Mouse (Mus musculus) retina, embryonic 14.5 days (tissue): Measurements from ENCODE around the gene Nes.
A peak's percentile ranks its signal among the peaks of the same experiment; 100 is the strongest.

Experiments
- DNase-seq: peaks from one replicate; pipeline ENCODE4 v3.0.0-alpha.2; 2015; ENCODE audit warnings: low spot score

The Nes gene

DNA sequence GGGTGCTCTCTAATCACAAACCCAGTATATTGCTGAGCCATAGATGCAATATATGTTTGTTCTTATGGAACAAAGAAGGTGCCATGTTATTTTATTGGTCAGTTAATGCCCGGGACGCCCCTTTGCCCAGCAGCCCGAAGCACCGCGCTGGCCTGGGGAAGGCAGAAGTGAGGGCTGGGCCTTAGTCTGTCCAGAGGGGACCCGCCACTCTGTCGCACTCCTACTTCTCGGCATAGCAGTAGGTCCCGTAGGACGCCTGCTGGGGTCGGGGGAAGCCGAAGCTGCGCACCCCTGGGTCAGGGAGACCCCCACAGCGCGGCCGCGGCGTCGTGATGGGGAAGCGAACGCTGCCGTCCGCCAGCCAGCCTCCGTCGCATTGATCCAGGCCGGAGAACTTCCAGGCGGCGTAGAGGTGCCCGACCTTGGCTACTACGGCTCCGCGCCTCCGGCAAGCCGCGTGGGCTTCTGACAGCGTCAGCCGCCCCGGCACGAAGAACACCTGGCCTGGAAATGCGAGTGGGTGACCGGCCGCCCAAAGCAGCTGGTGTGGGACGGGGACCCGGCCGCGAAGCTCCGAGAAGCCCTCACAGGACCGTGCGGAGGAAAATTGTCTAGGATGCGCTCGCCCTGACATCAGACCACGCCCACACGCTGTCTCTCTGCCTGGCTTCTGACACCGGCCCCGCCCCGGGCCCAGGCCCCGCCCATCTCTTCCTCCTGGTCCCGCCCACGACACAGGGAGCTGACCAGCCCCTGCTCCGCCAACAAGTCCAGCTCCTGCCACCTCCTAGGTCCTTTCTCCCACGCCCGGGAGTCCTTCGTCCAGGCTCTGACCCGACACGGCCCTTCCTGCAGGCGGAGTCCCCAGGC, 51.7 kb downstream of the Nes start:
- peak; percentile 95 for DNase-seq

DNA sequence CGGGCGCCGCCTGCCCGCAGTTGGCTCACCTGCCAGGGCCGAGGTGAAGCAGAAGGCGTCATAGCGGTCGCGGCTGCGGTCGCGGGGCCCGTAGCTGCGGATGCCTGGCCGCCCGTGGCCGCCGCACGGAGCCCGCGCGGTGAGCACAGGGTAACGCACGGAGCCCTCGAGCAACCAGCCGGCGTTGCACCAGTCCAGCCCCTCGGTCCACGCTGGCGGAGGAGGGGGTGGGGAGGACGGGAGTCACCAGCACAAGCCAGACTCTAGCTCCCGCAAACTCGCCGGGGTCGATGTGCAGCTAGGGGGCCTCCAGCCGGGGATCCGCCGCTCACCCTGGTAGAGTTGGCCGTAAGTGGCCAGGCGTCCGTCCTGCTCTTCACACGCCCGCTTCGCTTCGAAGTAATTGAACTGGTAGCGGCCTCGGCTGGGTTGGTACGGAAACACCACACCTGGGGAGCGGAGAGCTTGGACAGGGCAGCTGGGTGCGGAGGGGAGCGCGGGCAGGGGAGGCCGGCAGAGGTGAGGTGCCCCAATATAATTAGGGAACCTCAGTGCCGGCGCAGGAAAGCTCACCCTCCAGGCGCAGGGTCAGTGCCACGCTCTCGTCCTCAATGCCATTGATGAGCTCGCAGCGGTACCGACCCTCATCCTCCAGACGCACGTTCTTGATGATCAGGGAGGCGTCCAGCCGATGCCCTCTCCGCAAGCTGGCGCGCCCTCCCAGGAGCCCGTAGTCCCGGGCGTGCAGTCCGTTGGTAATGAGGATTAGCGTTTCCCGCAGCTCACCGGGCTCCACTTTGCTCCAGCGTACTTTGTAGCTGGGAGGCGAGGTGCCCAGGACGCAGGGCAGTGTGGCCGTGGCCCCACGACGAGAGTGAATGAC, 52.6 kb downstream of the Nes start:
- DNase-seq, result peak; percentile 21

DNA sequence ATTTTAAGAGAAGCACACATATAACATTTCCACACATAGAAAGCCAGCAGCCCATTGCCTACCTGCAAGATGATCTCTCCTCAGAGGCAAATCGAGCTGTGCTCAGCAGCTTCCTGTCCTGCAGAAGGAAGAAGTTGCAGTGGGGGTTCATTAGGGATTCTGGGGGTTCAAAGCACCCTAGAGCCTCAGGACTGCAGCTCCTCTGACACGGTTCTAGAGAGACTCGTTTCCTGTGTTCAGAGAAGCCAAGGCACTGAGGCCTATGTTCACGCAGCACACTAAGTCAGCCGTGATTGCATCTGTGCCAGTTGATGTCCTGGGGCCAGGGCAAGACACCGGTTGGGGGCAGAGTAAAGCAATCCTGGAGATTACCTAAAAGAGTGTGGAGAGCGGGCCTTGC, 55.9 kb downstream of the Nes start:
- no peak for DNase-seq

DNA sequence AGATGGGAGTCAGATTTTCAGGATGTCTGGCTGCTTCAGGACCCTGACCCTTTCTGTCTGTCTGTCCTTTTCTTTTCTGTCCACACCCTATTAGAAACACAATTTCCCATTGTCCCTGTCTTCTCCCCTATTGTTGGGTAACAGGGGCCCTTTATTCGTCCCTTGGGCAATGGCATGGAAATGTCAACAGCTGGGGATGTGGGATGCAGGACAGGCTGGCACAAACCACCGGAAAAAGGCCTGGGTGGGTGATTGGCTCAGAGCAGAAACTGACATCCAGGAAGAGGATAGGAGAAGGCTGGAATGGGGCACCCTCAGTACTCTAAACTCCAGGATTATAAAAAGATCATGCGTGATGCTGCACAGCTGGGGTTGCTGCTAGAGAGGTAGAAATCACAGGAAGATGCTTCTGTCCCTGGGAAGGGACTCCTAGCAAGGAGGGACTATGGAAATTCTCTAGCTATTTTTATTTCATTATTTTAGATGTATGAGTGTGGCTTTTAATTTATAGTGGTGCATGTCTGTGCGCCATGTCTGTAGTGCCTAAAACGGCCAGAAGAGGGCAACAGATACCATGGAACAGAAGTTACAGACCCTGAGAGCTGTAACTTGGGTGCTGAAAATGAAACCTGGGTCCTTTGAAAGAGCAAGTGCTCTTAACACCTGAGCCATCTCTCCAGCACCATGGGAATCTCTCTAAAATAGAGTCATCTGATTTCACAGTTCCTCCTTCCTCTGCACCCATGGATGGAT, 56.7 kb downstream of the Nes start, which contains the start of gene Hapln2:
Gene Hapln2, minus strand, starts transcription at position 150 of the 753 bp plus-strand sequence.
- DNase-seq, result no peak
